Mouse (Mus musculus) neural tube, embryonic 14.5 days (tissue): ENCODE results near the gene Gm20441. TPM values are rescaled to one million over a fixed set of nuclear protein-coding genes. Genes with fewer than 3 reads are reported as not detected.

Experiments
- ATAC-seq: fragments of 200-750 bp; cut with Nextera tagmentation; 2 replicates; pipeline ENCODE4 v1.8.0; 2017; ENCODE audit warnings: low read depth, mild to moderate bottlenecking, moderate TSS enrichment, moderate library complexity
- H3K27ac ChIP-seq: fragments of 300-500 bp; sonication (generic); 2 replicates; pipeline ENCODE4 v1.5.1; 2014; ENCODE audit warnings: low read depth, mild to moderate bottlenecking, control low read depth, low read length, moderate library complexity, mixed read lengths
- H3K27me3 ChIP-seq: fragments of 300-500 bp; sonication (generic); 2 replicates; pipeline ENCODE4 v1.6.1; 2014; ENCODE audit warnings: low read length; ENCODE audit not compliant: control insufficient read depth, insufficient read depth
- H3K36me3 ChIP-seq: fragments of 300-500 bp; sonication (generic); 2 replicates; pipeline ENCODE4 v1.6.1; 2014; ENCODE audit warnings: low read length, mixed read lengths; ENCODE audit not compliant: control insufficient read depth, insufficient read depth
- H3K4me1 ChIP-seq: fragments of 300-500 bp; sonication (generic); 2 replicates; pipeline ENCODE4 v1.6.1; 2014; ENCODE audit warnings: low read length; ENCODE audit not compliant: control insufficient read depth, insufficient read depth
- H3K4me2 ChIP-seq: fragments of 300-500 bp; sonication (generic); 2 replicates; pipeline ENCODE4 v1.6.1; 2014; ENCODE audit warnings: mild to moderate bottlenecking, low read depth, low read length, control low read depth
- H3K4me3 ChIP-seq: fragments of 300-500 bp; sonication (generic); 2 replicates; pipeline ENCODE4 v1.5.1; 2014; ENCODE audit warnings: low read depth, low read length, control low read depth, mixed read lengths
- H3K9ac ChIP-seq: fragments of 300-500 bp; sonication (generic); replicated peaks from 2 replicates; pipeline ENCODE4 v1.6.1; 2014; ENCODE audit warnings: low read depth, mild to moderate bottlenecking, control low read depth, low read length, mixed read lengths
- H3K9me3 ChIP-seq: fragments of 300-500 bp; sonication (generic); 2 replicates; pipeline ENCODE4 v1.6.1; 2016; ENCODE audit warnings: low read length; ENCODE audit not compliant: control insufficient read depth
- WGBS: fragments of 180-500 bp; shearing (Covaris S2); extraction: QIAGEN DNeasy Blood & Tissue Kit; methylation state at CpG from one replicate; pipeline ENCODE4 v1.1.7; 2014; 5-methylcytosine and 5-hydroxymethylcytosine counted together
- polyA plus RNA-seq: library from polyadenylated mRNA; unstranded; fragments of >200 nt; fragmentation: Nextera tagmentation; extraction: Ambion mirVana; gene quantifications from 2 replicates; pipeline ENCODE4 v1.2.1, GENCODE M21; 2014

Gene Gm20441
- polyA plus RNA-seq, 1 experiment from 2014 or later = not detected

GRCm38 (mm10) chr10:75744017-75744416 lies 36.7 kb downstream of the Gm20441 start:
- WGBS = 50% methylated on average over 3 of the region's 3 CpGs
- Histone ChIP-seq H3K27me3 (no peaks in the 10 kb centered on the region), H3K9ac (peak overlapping the region; percentile 1; the same call in 1 of the 2 replicates), H3K4me1 (no peaks in the 10 kb centered on the region), H3K36me3 (peaks cover 64% of the 10 kb centered on the region), H3K4me2 (no peak overlapping the region), H3K4me3 (no peak overlapping the region), H3K27ac (peak overlapping the region; percentile 52), H3K9me3 (no peaks in the 10 kb centered on the region)
- ATAC-seq = peak; percentile 97

- H3K4me1 ChIP-seq = no peaks in the 10 kb centered on the region
- H3K27ac ChIP-seq = no peak overlapping the region
- ATAC-seq = no peak
- no peaks in the 10 kb centered on the region for H3K27me3 ChIP-seq
- WGBS = 86% methylated on average over 12 of the region's 12 CpGs
- no peak overlapping the region for H3K4me3 ChIP-seq
- no peak overlapping the region for H3K9ac ChIP-seq
- no peaks in the 10 kb centered on the region for H3K9me3 ChIP-seq
- peaks cover 68% of the 10 kb centered on the region for H3K36me3 ChIP-seq
- H3K4me2 ChIP-seq = no peak overlapping the region
Observed at GRCm38 (mm10) chr10:75743369-75743768, 37.4 kb downstream of the Gm20441 start.

GRCm38 (mm10) chr10:75740866-75741265 lies 39.9 kb downstream of the Gm20441 start:
- peaks cover 64% of the 10 kb centered on the region for H3K36me3 ChIP-seq
- 94% methylated on average over 3 of the region's 3 CpGs for WGBS

GRCm38 (mm10) chr10:75725449-75725848 lies 55.3 kb downstream of the Gm20441 start:
- Histone ChIP-seq H3K4me3 (no peak overlapping the region), H3K4me1 (no peaks in the 10 kb centered on the region), H3K9me3 (no peaks in the 10 kb centered on the region), H3K36me3 (peaks cover 48% of the 10 kb centered on the region), H3K27ac (no peak overlapping the region), H3K27me3 (no peaks in the 10 kb centered on the region), H3K9ac (no peak overlapping the region), H3K4me2 (no peak overlapping the region)
- WGBS = 93% methylated on average over 7 of the region's 7 CpGs
- ATAC-seq = no peak

More at GRCm38 (mm10) chr10:75740866-75741265, 39.9 kb downstream of the Gm20441 start:
- ATAC-seq = no peak
- Histone ChIP-seq H3K4me2 (no peak overlapping the region), H3K4me3 (no peak overlapping the region), H3K27me3 (no peaks in the 10 kb centered on the region), H3K9me3 (no peaks in the 10 kb centered on the region), H3K9ac (no peak overlapping the region), H3K4me1 (no peaks in the 10 kb centered on the region), H3K27ac (no peak overlapping the region)

Other genes starting within 250 kb of the Gm20441 start
- 32.6 and 36.6 TPM in 2 replicates for gene Lrrc75b, start 220.6 kb downstream of the Gm20441 start, polyA plus RNA-seq
- 0.85 and 1.5 TPM in 2 replicates for gene Ggt1, start 219.3 kb downstream of the Gm20441 start, polyA plus RNA-seq
- gene Ggt5, start 191.6 kb downstream of the Gm20441 start, polyA plus RNA-seq = 0.43 and 1.5 TPM in 2 replicates
- gene Susd2, start 136.9 kb downstream of the Gm20441 start, polyA plus RNA-seq = 9.8 and 12.3 TPM in 2 replicates
- gene Cabin1, start 16.6 kb downstream of the Gm20441 start, polyA plus RNA-seq = 34.2 and 39.9 TPM in 2 replicates
- 102 and 104 TPM in 2 replicates for gene Ddt, start 7.5 kb downstream of the Gm20441 start, polyA plus RNA-seq
- gene Gstt3, start 460 bp upstream of the Gm20441 start, polyA plus RNA-seq = 0.94 TPM in 1 of 2 replicates, not detected in the other
- gene Gstt1, start 17.6 kb upstream of the Gm20441 start, polyA plus RNA-seq = 8.8 and 11.2 TPM in 2 replicates
- not detected in 2 replicates for gene Gstt4, start 41.6 kb upstream of the Gm20441 start, polyA plus RNA-seq
- gene Gstt2, start 56.5 kb upstream of the Gm20441 start, polyA plus RNA-seq = 4.3 and 7.5 TPM in 2 replicates
- 1,682 and 1,948 TPM in 2 replicates for gene Mif, start 79.3 kb upstream of the Gm20441 start, polyA plus RNA-seq
- 1.9 and 2.0 TPM in 2 replicates for gene Derl3, start 112.5 kb upstream of the Gm20441 start, polyA plus RNA-seq
- gene Smarcb1, start 140.7 kb upstream of the Gm20441 start, polyA plus RNA-seq = 245 and 254 TPM in 2 replicates
- gene Chchd10, start 152.2 kb upstream of the Gm20441 start, polyA plus RNA-seq = 108 and 158 TPM in 2 replicates
- 15.3 and 31.0 TPM in 2 replicates for gene Mmp11, start 155.5 kb upstream of the Gm20441 start, polyA plus RNA-seq
- gene Gm867, start 159.7 kb upstream of the Gm20441 start, polyA plus RNA-seq = 2.4 and 3.0 TPM in 2 replicates
- 1.2 and 1.3 TPM in 2 replicates for gene Vpreb3, start 162.1 kb upstream of the Gm20441 start, polyA plus RNA-seq
- gene Gm5134, start 173.6 kb upstream of the Gm20441 start, polyA plus RNA-seq = 0.17 TPM in 1 of 2 replicates, not detected in the other